Mouse (Mus musculus) stomach, postnatal 0 days (tissue): ENCODE measurements at regions not wholly inside any gene's neighbourhood (a gene's known extent, or its start where the extent isn't known, plus 50 kb on each side); places are given as distances from the start of the nearest gene placed in this dataset.

ENCODE experiments used
- CTCF ChIP-seq: IDR thresholded peaks from 2 replicates; pipeline ENCODE4 v1.5.1; 2016; ENCODE audit warnings: antibody characterized with exemption, low read depth, mild to moderate bottlenecking, moderate library complexity
- EP300 ChIP-seq: optimal IDR thresholded peaks from 2 replicates; pipeline ENCODE3; 2016; ENCODE audit warnings: antibody characterized with exemption

- no peak for TF ChIP-seq CTCF
- no peak for TF ChIP-seq EP300
These were observed 55.6 kb upstream of the Fzd7 start for GRCm38 (mm10) chr1:59426346-59427203.
